Mouse (Mus musculus) kidney, adult 2 months (tissue): Measurements from ENCODE around the gene Lrrfip2.

Experiments used
- CTCF ChIP-seq: fragments of 200-500 bp; conservative IDR thresholded peaks from 2 replicates; pipeline ENCODE4 v1.5.1; 2011; ENCODE audit warnings: low read depth, mild to moderate bottlenecking, control low read depth, low read length, moderate library complexity, mixed read lengths; ENCODE audit not compliant: insufficient read depth, insufficient read length
- POLR2A ChIP-seq: fragments of 200-500 bp; IDR thresholded peaks from one replicate; pipeline ENCODE4 v1.6.1; 2011; ENCODE audit warnings: low read depth, low read length, control low read depth

DNA sequence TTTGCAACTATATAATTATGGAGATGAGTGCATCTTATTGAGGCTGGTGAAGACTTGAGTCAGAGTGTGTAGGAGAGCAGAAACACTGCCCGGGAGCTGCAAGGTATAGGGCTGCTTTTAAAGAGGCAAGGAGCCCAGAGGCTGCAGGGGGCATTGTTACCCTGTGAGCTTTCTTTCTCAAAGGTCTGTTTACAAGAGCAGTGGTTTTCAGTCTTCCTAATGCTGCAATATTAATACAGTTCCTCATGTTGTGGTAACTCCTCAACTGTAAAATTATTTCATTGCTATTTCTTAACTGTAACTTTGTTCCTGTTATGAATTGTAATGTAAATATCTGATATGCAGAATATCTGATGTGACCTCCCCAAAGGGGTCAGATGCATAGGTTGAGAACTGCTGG, 104.2 kb downstream of the Lrrfip2 start:
- TF ChIP-seq CTCF (no peak), POLR2A (no peak)
